8 mouse cellular contexts compared by ENCODE assay signal in the genomic region with DNA sequence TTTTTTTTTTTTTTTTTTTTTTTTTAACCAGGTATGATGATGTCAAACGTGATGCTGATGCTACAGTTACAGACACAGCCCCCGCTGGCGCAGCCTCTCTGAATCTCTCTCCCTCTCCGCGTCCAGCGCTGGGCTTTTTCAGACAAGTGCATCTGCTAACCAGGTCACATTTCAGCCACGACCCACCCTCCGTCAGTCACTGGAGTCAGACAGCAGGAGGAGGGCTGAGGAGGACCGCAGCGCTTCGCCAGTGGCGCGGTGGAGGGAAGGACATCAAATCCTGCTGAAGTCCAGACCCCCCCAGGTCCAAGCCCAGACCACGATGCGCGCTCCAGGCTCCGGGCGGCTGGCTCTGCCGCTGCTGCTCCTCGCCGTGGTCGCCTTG. TPM values are rescaled to one million over a fixed set of nuclear protein-coding genes. Genes with fewer than 3 reads are reported as not detected.
DNase-seq lines count a peak whose midpoint lies in the region; ATAC-seq and TF ChIP-seq lines count a peak whose summit lies in the region.

A gene (plus strand): TSS at position 74 of the 385 bp plus-strand sequence.

- WGBS in forebrain, embryonic 12.5 days, result under 1% methylated on average over 22 of the region's 22 CpGs
- WGBS in stomach, embryonic 15.5 days, result under 1% methylated on average over 22 of the region's 22 CpGs

- H3K4me1 ChIP-seq in forebrain, embryonic 12.5 days, result peaks cover 39% of the 10 kb centered on the region
- H3K4me1 ChIP-seq in stomach, embryonic 15.5 days, result peaks cover 16% of the 10 kb centered on the region

- no peaks in the 10 kb centered on the region for H3K36me3 ChIP-seq in forebrain, embryonic 12.5 days (replicated peaks)
- H3K36me3 ChIP-seq in stomach, embryonic 15.5 days, result no peaks in the 10 kb centered on the region

- no peaks in the 10 kb centered on the region for H3K9me3 ChIP-seq in forebrain, embryonic 12.5 days
- H3K9me3 ChIP-seq in stomach, embryonic 15.5 days, result no peaks in the 10 kb centered on the region

- H3K4me3 ChIP-seq in forebrain, embryonic 12.5 days (replicated peaks), result peak within 1 kb of the TSS; percentile 56
- peak within 1 kb of the TSS; percentile 90 for H3K4me3 ChIP-seq in left cerebral cortex, adult 2 months
- H3K4me3 ChIP-seq in stomach, embryonic 15.5 days (replicated peaks), result peak within 1 kb of the TSS; percentile 55

- DNase-seq in gastrocnemius, adult 18-20 months (ENCODE audit: low spot score), result peak; percentile 19
- DNase-seq in gastrocnemius, adult 8-10 months (ENCODE audit: low spot score in 2 of 2), result no peak
- DNase-seq in adrenal gland, postnatal 4 days (ENCODE audit: low spot score in 2 of 2), result peak in 1 of 2 experiments; percentile 30
- DNase-seq in heart, postnatal 14 days, result peak; percentile 34 to 44
- DNase-seq in left cerebral cortex, adult 2 months (ENCODE audit: extremely low spot score in 1 of 2, low spot score in 2 of 2), result peak; percentile 77 to 79
- peak; percentile 48 to 58 for DNase-seq in lung, postnatal 4 days

- H3K9ac ChIP-seq in forebrain, embryonic 12.5 days, result peak within 1 kb of the TSS; percentile 69
- peak within 1 kb of the TSS; percentile 45 for H3K9ac ChIP-seq in stomach, embryonic 15.5 days

- H3K27ac ChIP-seq in forebrain, embryonic 12.5 days, result peak within 1 kb of the TSS; percentile 68
- H3K27ac ChIP-seq in left cerebral cortex, adult 2 months, result peak within 1 kb of the TSS; percentile 99
- 0 out of 2 replicates have a peak within 1 kb of the TSS, but pooled peaks have one; percentile 2 for H3K27ac ChIP-seq in stomach, embryonic 15.5 days

- peaks cover 68% of the 10 kb centered on the region for H3K27me3 ChIP-seq in forebrain, embryonic 12.5 days
- H3K27me3 ChIP-seq in stomach, embryonic 15.5 days (replicated peaks), result peaks cover 23% of the 10 kb centered on the region

- no peak for TF ChIP-seq CTCF in left cerebral cortex, adult 2 months (IDR thresholded peaks at IDR 0.05)

- intact Hi-C loops in heart, postnatal 14 days (cut with DNase I), result no loop called here
- intact Hi-C loops in left cerebral cortex, adult 2 months (cut with DNase I), result loop anchor here (2.0 to 5.0 kb wide), 3 partner anchors 23 to 209 kb away; a partner anchor contains a TSS

- H3K4me2 ChIP-seq in forebrain, embryonic 12.5 days, result peak within 1 kb of the TSS; percentile 97
- peak within 1 kb of the TSS; percentile 99 for H3K4me2 ChIP-seq in stomach, embryonic 15.5 days

- peak; percentile 68 for ATAC-seq in forebrain, embryonic 12.5 days (ENCODE audit: low FRiP score)
- no peak for ATAC-seq in stomach, embryonic 15.5 days (ENCODE audit: insufficient read depth, low FRiP score, low read depth)

RNA-seq across cellular contexts. Expression of the gene that starts here (rescaled TPM):
- 1 to 10 TPM; 5.4 to 5.6 TPM for total RNA-seq in gastrocnemius, adult 18-20 months (2021)
- 1 to 10 TPM; 2.8 to 7.0 (median 5.4) TPM for total RNA-seq in gastrocnemius, adult 8-10 months (2022)
- total RNA-seq in adrenal gland, postnatal 4 days (2021), result 10 to 100 TPM; 43.4 to 47.2 TPM
- polyA plus RNA-seq in forebrain, embryonic 12.5 days (2016; fragmentation: Nextera tagmentation; extraction: Ambion mirVana), result 13.2 and 14.3 TPM in 2 replicates
- total RNA-seq in heart, postnatal 14 days (2021), result 10 to 100 TPM; 11.5 to 18.0 TPM
- 100 to 1,000 TPM; 541 to 578 TPM for total RNA-seq in left cerebral cortex, adult 2 months (2021)
- polyA plus RNA-seq in stomach, embryonic 15.5 days (2015; fragmentation: Nextera tagmentation; extraction: Ambion mirVana), result 5.3 and 6.1 TPM in 2 replicates

Comparison
In these comparisons a context has a peak if more than half of its experiments do, and no peak if none do; other contexts are left out.
1. RNA of the gene that starts here (total RNA-seq): 541 to 578 TPM in left cerebral cortex, adult 2 months; 43.4 to 47.2 TPM in adrenal gland, postnatal 4 days, 11.5 to 18.0 TPM in heart, postnatal 14 days, 2.8 to 7.0 TPM in gastrocnemius, adult 8-10 months and 5.4 to 5.6 TPM in gastrocnemius, adult 18-20 months; every median in the first group is over 10 times any median in the second.
2. DNase-seq: peak in gastrocnemius, adult 18-20 months (single experiment), heart, postnatal 14 days (2 of 2), left cerebral cortex, adult 2 months (2 of 2) and lung, postnatal 4 days (2 of 2); none in gastrocnemius, adult 8-10 months (0 of 2).
3. H3K27ac ChIP-seq: peak in every context shown above with its lines; median percentile 99 in left cerebral cortex, adult 2 months; 68 in forebrain, embryonic 12.5 days; 2 in stomach, embryonic 15.5 days.
4. Peak in every context shown above with its lines, with median percentiles within 50 percentile points of each other: H3K4me3 ChIP-seq.